In the genomic region with DNA sequence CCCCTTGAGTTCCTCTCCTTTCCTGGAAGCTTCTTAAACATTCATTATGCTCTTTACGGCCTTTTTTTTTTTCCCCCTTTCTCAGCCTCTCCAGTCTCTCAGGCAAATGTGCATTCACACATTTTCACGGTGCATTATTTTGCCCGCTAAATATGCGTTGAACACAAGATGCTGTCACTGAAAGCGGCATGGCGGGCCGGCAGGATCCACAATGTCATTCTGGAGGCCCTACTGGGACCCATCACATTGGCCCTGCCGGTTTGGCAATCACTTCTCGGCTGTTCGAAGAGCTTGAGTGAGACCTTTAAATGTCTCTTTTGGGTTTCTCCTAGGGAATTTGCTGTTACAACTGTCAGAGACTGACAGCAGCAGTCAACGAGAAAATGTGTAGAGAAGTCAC, we compare ENCODE assay signal across 24 mouse cellular contexts.
DNase-seq lines count a peak whose midpoint lies in the region; ATAC-seq and TF ChIP-seq lines count a peak whose summit lies in the region.
"Had no signal": no experiment of that assay in that cellular context is flagged by ENCODE, and none has a peak within 500 bp of the region (broad histone marks: within the 10 kb centered on the region; RNA-seq: fewer than 3 reads in every experiment).

No protein-coding gene starts in this region.

- H3K4me1 ChIP-seq in forebrain, embryonic 11.5 days (replicated peaks; ENCODE audit: control insufficient read depth, insufficient read depth, low read length): no peaks in the 10 kb centered on the region
- H3K4me1 ChIP-seq in forebrain, embryonic 10.5 days: no peaks in the 10 kb centered on the region
- H3K4me1 ChIP-seq in hindbrain, embryonic 12.5 days: peaks cover 17% of the 10 kb centered on the region
- peaks cover 8% of the 10 kb centered on the region; the same call in 1 of the 2 replicates for H3K4me1 ChIP-seq in hindbrain, embryonic 16.5 days (ENCODE audit: control insufficient read depth, insufficient read depth, low read depth, low read length)
- 0 out of 2 replicates have a peak, but pooled peaks cover 6% of the 10 kb centered on the region for H3K4me1 ChIP-seq in neural tube, embryonic 11.5 days (ENCODE audit: control insufficient read depth, insufficient read depth, low read length)
- H3K4me1 ChIP-seq in neural tube, embryonic 15.5 days: peaks cover 40% of the 10 kb centered on the region
- peaks cover 4% of the 10 kb centered on the region; the same call in 1 of the 2 replicates for H3K4me1 ChIP-seq in forebrain, postnatal 0 days (ENCODE audit: insufficient read depth)

- ATAC-seq in forebrain, embryonic 11.5 days (replicated peaks; ENCODE audit: low FRiP score): no peak
- ATAC-seq in hindbrain, embryonic 12.5 days (ENCODE audit: low FRiP score): 0 out of 2 replicates have a peak, but pooled peaks have one; percentile 51
- ATAC-seq in hindbrain, embryonic 16.5 days: no peak
- ATAC-seq in neural tube, embryonic 11.5 days (ENCODE audit: insufficient read depth, low FRiP score, low TSS enrichment): no peak
- ATAC-seq in neural tube, embryonic 15.5 days (ENCODE audit: low FRiP score): no peak
- ATAC-seq in forebrain, postnatal 0 days: peak; percentile 56
- ATAC-seq: CD4-positive, CD25-positive, alpha-beta regulatory T cell, adult 4 months; intestine, postnatal 0 days had no signal

- H3K9ac ChIP-seq in forebrain, embryonic 11.5 days (ENCODE audit: low read length): no peak overlapping the region
- H3K9ac ChIP-seq in hindbrain, embryonic 12.5 days: no peak overlapping the region
- no peak overlapping the region for H3K9ac ChIP-seq in hindbrain, embryonic 16.5 days (ENCODE audit: low read depth, low read length)
- H3K9ac ChIP-seq in neural tube, embryonic 11.5 days (ENCODE audit: low read length): no peak overlapping the region
- H3K9ac ChIP-seq in neural tube, embryonic 15.5 days (replicated peaks): no peak overlapping the region
- no peak overlapping the region for H3K9ac ChIP-seq in forebrain, postnatal 0 days
- H3K9ac ChIP-seq: heart, embryonic 13.5 days; limb, embryonic 13.5 days; liver, embryonic 12.5 days; neural tube, embryonic 12.5 days had no signal

- no peak overlapping the region for H3K4me3 ChIP-seq in forebrain, embryonic 11.5 days (ENCODE audit: low read depth, low read length)
- H3K4me3 ChIP-seq in forebrain, embryonic 10.5 days: no peak overlapping the region
- H3K4me3 ChIP-seq in hindbrain, embryonic 12.5 days: no peak overlapping the region
- no peak overlapping the region for H3K4me3 ChIP-seq in hindbrain, embryonic 16.5 days (ENCODE audit: low read length)
- no peak overlapping the region for H3K4me3 ChIP-seq in neural tube, embryonic 11.5 days (ENCODE audit: low read depth, low read length)
- no peak overlapping the region for H3K4me3 ChIP-seq in neural tube, embryonic 15.5 days (replicated peaks)
- no peak overlapping the region for H3K4me3 ChIP-seq in forebrain, postnatal 0 days (ENCODE audit: low read depth, low read length)
- H3K4me3 ChIP-seq: heart, embryonic 13.5 days; limb, embryonic 13.5 days; liver, embryonic 12.5 days; neural tube, embryonic 12.5 days had no signal

- no peak for TF ChIP-seq CTCF in forebrain, postnatal 0 days (IDR thresholded peaks at IDR 0.05; ENCODE audit: low read depth)

- 0 out of 2 replicates have a peak overlapping the region, but pooled peaks have one; percentile 3 for H3K27ac ChIP-seq in forebrain, embryonic 11.5 days (ENCODE audit: low read depth, low read length)
- no peak overlapping the region for H3K27ac ChIP-seq in forebrain, embryonic 10.5 days
- peak overlapping the region; percentile 26; the same call in 1 of the 2 replicates for H3K27ac ChIP-seq in hindbrain, embryonic 12.5 days
- no peak overlapping the region for H3K27ac ChIP-seq in hindbrain, embryonic 16.5 days (ENCODE audit: low read depth, low read length)
- no peak overlapping the region for H3K27ac ChIP-seq in neural tube, embryonic 11.5 days (ENCODE audit: low read depth, low read length)
- H3K27ac ChIP-seq in neural tube, embryonic 15.5 days (replicated peaks): no peak overlapping the region
- no peak overlapping the region for H3K27ac ChIP-seq in forebrain, postnatal 0 days (ENCODE audit: low read depth, low read length)
- H3K27ac ChIP-seq: heart, embryonic 13.5 days; limb, embryonic 13.5 days; liver, embryonic 12.5 days; neural tube, embryonic 12.5 days had no signal

- WGBS in forebrain, embryonic 11.5 days: 90% methylated on average over 11 of the region's 11 CpGs
- 94% methylated on average over 11 of the region's 11 CpGs for WGBS in forebrain, embryonic 10.5 days
- WGBS in hindbrain, embryonic 12.5 days: 41% methylated on average over 11 of the region's 11 CpGs
- 34% methylated on average over 11 of the region's 11 CpGs for WGBS in hindbrain, embryonic 16.5 days
- WGBS in neural tube, embryonic 11.5 days: 58% methylated on average over 11 of the region's 11 CpGs
- 36% methylated on average over 11 of the region's 11 CpGs for WGBS in neural tube, embryonic 15.5 days
- WGBS in forebrain, postnatal 0 days: 60% methylated on average over 11 of the region's 11 CpGs

- H3K9me3 ChIP-seq in forebrain, embryonic 11.5 days (ENCODE audit: control insufficient read depth, low read length): no peaks in the 10 kb centered on the region
- H3K9me3 ChIP-seq in forebrain, embryonic 10.5 days: no peaks in the 10 kb centered on the region
- H3K9me3 ChIP-seq in hindbrain, embryonic 12.5 days (replicated peaks): no peaks in the 10 kb centered on the region
- H3K9me3 ChIP-seq in hindbrain, embryonic 16.5 days (ENCODE audit: control insufficient read depth, low read length): no peaks in the 10 kb centered on the region
- H3K9me3 ChIP-seq in neural tube, embryonic 11.5 days (ENCODE audit: control insufficient read depth, low read length): no peaks in the 10 kb centered on the region
- H3K9me3 ChIP-seq in neural tube, embryonic 15.5 days (replicated peaks): no peaks in the 10 kb centered on the region
- H3K9me3 ChIP-seq in forebrain, postnatal 0 days (ENCODE audit: low read length): no peaks in the 10 kb centered on the region
- H3K9me3 ChIP-seq: heart, embryonic 13.5 days; limb, embryonic 13.5 days; liver, embryonic 12.5 days; neural tube, embryonic 12.5 days had no signal

- H3K36me3 ChIP-seq in forebrain, embryonic 11.5 days (ENCODE audit: control insufficient read depth, insufficient read depth, low read length): no peaks in the 10 kb centered on the region; the same call in 1 of the 2 replicates
- H3K36me3 ChIP-seq in forebrain, embryonic 10.5 days (replicated peaks): peaks cover 52% of the 10 kb centered on the region
- peaks cover 8% of the 10 kb centered on the region; the same call in 1 of the 2 replicates for H3K36me3 ChIP-seq in hindbrain, embryonic 12.5 days
- H3K36me3 ChIP-seq in hindbrain, embryonic 16.5 days (ENCODE audit: control insufficient read depth, insufficient read depth, low read length): no peaks in the 10 kb centered on the region
- no peaks in the 10 kb centered on the region for H3K36me3 ChIP-seq in neural tube, embryonic 11.5 days (ENCODE audit: control insufficient read depth, insufficient read depth, low read length)
- H3K36me3 ChIP-seq in neural tube, embryonic 15.5 days: no peaks in the 10 kb centered on the region
- H3K36me3 ChIP-seq in forebrain, postnatal 0 days (ENCODE audit: insufficient read depth): 0 out of 2 replicates have a peak, but pooled peaks cover 5% of the 10 kb centered on the region

- no peaks in the 10 kb centered on the region for H3K27me3 ChIP-seq in forebrain, embryonic 11.5 days (ENCODE audit: control insufficient read depth, insufficient read depth, low read length)
- H3K27me3 ChIP-seq in forebrain, embryonic 10.5 days (ENCODE audit: poor library complexity, severe bottlenecking): no peaks in the 10 kb centered on the region
- no peaks in the 10 kb centered on the region for H3K27me3 ChIP-seq in hindbrain, embryonic 12.5 days
- no peaks in the 10 kb centered on the region for H3K27me3 ChIP-seq in hindbrain, embryonic 16.5 days (replicated peaks; ENCODE audit: control insufficient read depth, insufficient read depth, low read length)
- no peaks in the 10 kb centered on the region for H3K27me3 ChIP-seq in neural tube, embryonic 11.5 days (ENCODE audit: control insufficient read depth, insufficient read depth, low read length)
- no peaks in the 10 kb centered on the region for H3K27me3 ChIP-seq in neural tube, embryonic 15.5 days (replicated peaks)
- no peaks in the 10 kb centered on the region for H3K27me3 ChIP-seq in forebrain, postnatal 0 days (ENCODE audit: insufficient read depth, low read length)
- H3K27me3 ChIP-seq: heart, embryonic 13.5 days; limb, embryonic 13.5 days; liver, embryonic 12.5 days; neural tube, embryonic 12.5 days had no signal

- no peak for DNase-seq in forebrain, embryonic 11.5 days (ENCODE audit: low spot score)
- no peak for DNase-seq in forebrain, embryonic 10.5 days (ENCODE audit: extremely low spot score, low spot score)
- DNase-seq in neural tube, embryonic 11.5 days (ENCODE audit: low spot score): peak; percentile 48
- peak; percentile 46 for DNase-seq in forebrain, postnatal 0 days
- no peak for DNase-seq in lung, adult 18-20 months
- DNase-seq: adrenal gland, postnatal 36 days; cerebellum, adult 11-12 months; cerebellum, postnatal 10 days; gastrocnemius, postnatal 10 days; heart, postnatal 14 days; kidney, postnatal 36 days; layer of hippocampus, postnatal 36 days; lung, adult 2 months; lung, postnatal 14 days; right cerebral cortex, adult 18-20 months had no signal

- H3K4me2 ChIP-seq in forebrain, embryonic 11.5 days (ENCODE audit: low read depth, low read length, severe bottlenecking): no peak overlapping the region
- no peak overlapping the region for H3K4me2 ChIP-seq in hindbrain, embryonic 12.5 days (replicated peaks)
- H3K4me2 ChIP-seq in hindbrain, embryonic 16.5 days (ENCODE audit: low read length): no peak overlapping the region
- no peak overlapping the region for H3K4me2 ChIP-seq in neural tube, embryonic 11.5 days (ENCODE audit: low read depth)
- H3K4me2 ChIP-seq in neural tube, embryonic 15.5 days: no peak overlapping the region
- H3K4me2 ChIP-seq in forebrain, postnatal 0 days (ENCODE audit: low read depth): no peak overlapping the region
- H3K4me2 ChIP-seq: heart, embryonic 13.5 days; limb, embryonic 13.5 days; liver, embryonic 12.5 days; neural tube, embryonic 12.5 days had no signal

Comparison
In these comparisons a context has a peak if more than half of its experiments do, and no peak if none do; other contexts are left out.
1. ATAC-seq: peak in hindbrain, embryonic 12.5 days (single experiment) and forebrain, postnatal 0 days (single experiment); none in forebrain, embryonic 11.5 days (single experiment), hindbrain, embryonic 16.5 days (single experiment), neural tube, embryonic 11.5 days (single experiment) and neural tube, embryonic 15.5 days (single experiment).
2. DNase-seq: peak in neural tube, embryonic 11.5 days (single experiment) and forebrain, postnatal 0 days (single experiment); none in forebrain, embryonic 11.5 days (single experiment), forebrain, embryonic 10.5 days (single experiment) and lung, adult 18-20 months (0 of 2).
3. H3K27ac ChIP-seq: peak in forebrain, embryonic 11.5 days (single experiment) and hindbrain, embryonic 12.5 days (single experiment); none in forebrain, embryonic 10.5 days (single experiment), hindbrain, embryonic 16.5 days (single experiment), neural tube, embryonic 11.5 days (single experiment), neural tube, embryonic 15.5 days (single experiment) and forebrain, postnatal 0 days (single experiment).